Mouse (Mus musculus) liver, adult 2 months (tissue): ENCODE data around the gene Flnb. TPM values are rescaled to one million over a fixed set of nuclear protein-coding genes. Genes with fewer than 3 reads are reported as not detected.
A peak's percentile ranks its signal among the peaks of the same experiment; 100 is the strongest.

Experiments used
- DNase-seq: peaks from one replicate; pipeline ENCODE4 v3.0.0-alpha.2; 2011; ENCODE audit warnings: low read depth, low spot score; ENCODE audit errors: extremely low read depth
- H3K27ac ChIP-seq: fragments of 200-500 bp; replicated peaks from 2 replicates; pipeline ENCODE4 v1.5.1; 2012; ENCODE audit warnings: low read depth, mild to moderate bottlenecking, control low read depth, inconsistent platforms, low read length; ENCODE audit not compliant: insufficient read depth
- H3K27me3 ChIP-seq: fragments of 200-500 bp; 2 replicates; pipeline ENCODE4 v1.6.1; 2012; ENCODE audit warnings: mild to moderate bottlenecking, moderate library complexity, low read length, inconsistent platforms; ENCODE audit not compliant: control insufficient read depth, insufficient read depth
- H3K36me3 ChIP-seq: fragments of 200-500 bp; 2 replicates; pipeline ENCODE4 v1.6.1; 2012; ENCODE audit warnings: low read length, inconsistent platforms; ENCODE audit not compliant: control insufficient read depth, insufficient read depth
- H3K4me1 ChIP-seq: fragments of 200-500 bp; 2 replicates; pipeline ENCODE4 v1.6.1; 2011; ENCODE audit warnings: low read length; ENCODE audit not compliant: control insufficient read depth, insufficient read depth
- H3K4me3 ChIP-seq: fragments of 200-500 bp; 2 replicates; pipeline ENCODE4 v1.5.1; 2011; ENCODE audit warnings: low read depth, mild to moderate bottlenecking, control low read depth, low read length, moderate library complexity; ENCODE audit not compliant: insufficient read depth
- H3K79me2 ChIP-seq: fragments of 200-500 bp; 2 replicates; pipeline ENCODE4 v1.6.1; 2012; ENCODE audit warnings: inconsistent platforms, mild to moderate bottlenecking, low read length, moderate library complexity; ENCODE audit not compliant: control insufficient read depth, insufficient read depth
- H3K9ac ChIP-seq: fragments of 200-500 bp; 2 replicates; pipeline ENCODE4 v1.6.1; 2012; ENCODE audit warnings: low read depth, mild to moderate bottlenecking, control low read depth, inconsistent platforms, low read length
- CTCF ChIP-seq: fragments of 200-500 bp; IDR thresholded peaks from 2 replicates; pipeline ENCODE4 v1.5.1; 2011; ENCODE audit warnings: low read depth, low read length, control low read depth
- POLR2A ChIP-seq: fragments of 200-500 bp; IDR thresholded peaks from 2 replicates; pipeline ENCODE4 v1.6.1; 2011; ENCODE audit warnings: low read length, control low read depth; ENCODE audit not compliant: insufficient read depth; ENCODE audit errors: extremely low read depth
- WGBS: fragments of 180-500 bp; shearing (Covaris S2); methylation state at CpG from one replicate; pipeline ENCODE4 v1.1.7; 2018; 5-methylcytosine and 5-hydroxymethylcytosine counted together
- polyA plus RNA-seq: library from polyadenylated mRNA; depleted of rRNA; stranded (reverse); fragments of >200 nt; gene quantifications from 2 replicates; pipeline ENCODE4 v1.2.3, GENCODE M21; 2012
- total RNA-seq: library from RNA; depleted of rRNA; stranded (reverse); fragments of >200 nt; gene quantifications from 2 replicates; pipeline ENCODE4 v1.2.3, GENCODE M21; 2014

Flnb gene
- total and polyA plus RNA-seq, 2 experiments, result 15.9 to 27.8 TPM

GRCm38 (mm10) chr14:7853691-7854090 is 35.9 kb downstream of the Flnb start:
- TF ChIP-seq CTCF (no peak), POLR2A (no peak)
- Histone ChIP-seq H3K4me1 (peaks cover 44% of the 10 kb centered on the region), H3K27ac (peak overlapping the region; percentile 89), H3K9ac (peak overlapping the region; percentile 24), H3K27me3 (no peaks in the 10 kb centered on the region), H3K36me3 (no peaks in the 10 kb centered on the region), H3K4me3 (no peak overlapping the region), H3K79me2 (peaks cover 32% of the 10 kb centered on the region; the same call in 1 of the 2 replicates)
- 6% methylated on average over 11 of the region's 11 CpGs for WGBS
- peak; percentile 98 for DNase-seq

GRCm38 (mm10) chr14:7854366-7854765 is 36.6 kb downstream of the Flnb start:
- 55% methylated on average over 6 of the region's 6 CpGs for WGBS
- peak overlapping the region; percentile 89 for H3K27ac ChIP-seq
- H3K9ac ChIP-seq, result peak overlapping the region; percentile 67
- no peaks in the 10 kb centered on the region for H3K36me3 ChIP-seq
- H3K79me2 ChIP-seq, result peaks cover 36% of the 10 kb centered on the region; the same call in 1 of the 2 replicates
- no peak for DNase-seq
- H3K4me1 ChIP-seq, result peaks cover 44% of the 10 kb centered on the region
- TF ChIP-seq CTCF (no peak), POLR2A (no peak)
- H3K4me3 ChIP-seq, result no peak overlapping the region
- no peaks in the 10 kb centered on the region for H3K27me3 ChIP-seq

- no peak overlapping the region for H3K9ac ChIP-seq
- H3K4me3 ChIP-seq, result no peak overlapping the region
- DNase-seq, result peak; percentile 74
- peaks cover 42% of the 10 kb centered on the region for H3K4me1 ChIP-seq
- H3K27ac ChIP-seq, result peak overlapping the region; percentile 89
- no peaks in the 10 kb centered on the region for H3K36me3 ChIP-seq
- H3K79me2 ChIP-seq, result peaks cover 36% of the 10 kb centered on the region; the same call in 1 of the 2 replicates
- no peak for TF ChIP-seq CTCF
- no peak for TF ChIP-seq POLR2A
- WGBS, result 36% methylated on average over 6 of the region's 6 CpGs
- no peaks in the 10 kb centered on the region for H3K27me3 ChIP-seq
Measured at GRCm38 (mm10) chr14:7855101-7855500, 37.3 kb downstream of the Flnb start.

GRCm38 (mm10) chr14:7855501-7855900 is 37.7 kb downstream of the Flnb start:
- Histone ChIP-seq H3K4me1 (peaks cover 42% of the 10 kb centered on the region), H3K36me3 (no peaks in the 10 kb centered on the region), H3K27ac (no peak overlapping the region; the same call in 1 of the 2 replicates), H3K9ac (no peak overlapping the region), H3K79me2 (peaks cover 40% of the 10 kb centered on the region; the same call in 1 of the 2 replicates), H3K4me3 (no peak overlapping the region), H3K27me3 (no peaks in the 10 kb centered on the region)
- WGBS, result 85% methylated on average over 5 of the region's 5 CpGs
- no peak for DNase-seq
- TF ChIP-seq CTCF (no peak), POLR2A (no peak)

GRCm38 (mm10) chr14:7856348-7856747 is 38.6 kb downstream of the Flnb start:
- Histone ChIP-seq H3K4me1 (peaks cover 38% of the 10 kb centered on the region), H3K27ac (no peak overlapping the region), H3K36me3 (no peaks in the 10 kb centered on the region), H3K9ac (no peak overlapping the region), H3K27me3 (no peaks in the 10 kb centered on the region), H3K79me2 (peaks cover 49% of the 10 kb centered on the region; the same call in 1 of the 2 replicates), H3K4me3 (no peak overlapping the region)
- WGBS, result 96% methylated on average over 10 of the region's 10 CpGs
- TF ChIP-seq CTCF (no peak), POLR2A (no peak)
- DNase-seq, result no peak

- Histone ChIP-seq H3K4me1 (peaks cover 27% of the 10 kb centered on the region), H3K4me3 (no peak overlapping the region), H3K27me3 (no peaks in the 10 kb centered on the region), H3K79me2 (peaks cover 49% of the 10 kb centered on the region; the same call in 1 of the 2 replicates), H3K36me3 (no peaks in the 10 kb centered on the region), H3K9ac (no peak overlapping the region), H3K27ac (no peak overlapping the region)
- no peak for DNase-seq
- TF ChIP-seq CTCF, result no peak
- TF ChIP-seq POLR2A, result no peak
- WGBS, result 82% methylated on average over 3 of the region's 3 CpGs
Measured at GRCm38 (mm10) chr14:7857835-7858234, 40.1 kb downstream of the Flnb start.
